ENCODE assay signal across 11 mouse cellular contexts in the genomic region with DNA sequence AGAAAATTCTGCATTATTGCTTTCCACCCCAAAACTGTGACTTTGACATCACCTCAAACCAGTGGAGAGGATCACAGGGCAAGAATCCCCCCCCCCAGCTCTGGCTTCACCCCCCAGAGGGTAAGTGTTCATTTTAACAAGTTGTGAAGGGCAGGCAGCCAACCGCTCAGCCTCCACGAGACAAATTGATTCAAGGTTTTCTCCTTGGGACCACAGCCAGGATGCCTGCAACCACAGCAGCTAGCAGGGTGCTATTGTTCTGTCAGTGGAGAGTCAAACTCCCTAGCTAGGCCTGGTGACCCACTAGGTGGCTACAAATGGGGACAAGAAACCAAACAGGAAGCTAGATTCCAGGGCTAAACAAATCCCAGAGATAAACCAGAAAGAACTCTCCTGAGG.
DNase-seq lines count a peak whose midpoint lies in the region; ATAC-seq lines count a peak whose summit lies in the region.
"Had no signal": no experiment of that assay in that cellular context is flagged by ENCODE, and none has a peak within 500 bp of the region (broad histone marks: within the 10 kb centered on the region; RNA-seq: fewer than 3 reads in every experiment).

No protein-coding gene starts in this region.

- 38% methylated on average over 2 of the region's 2 CpGs for WGBS in kidney, embryonic 15.5 days

- H3K4me2 ChIP-seq in kidney, embryonic 15.5 days, result no peak overlapping the region
- H3K4me2 ChIP-seq: stomach, embryonic 15.5 days had no signal

- H3K27me3 ChIP-seq in kidney, embryonic 15.5 days, result no peaks in the 10 kb centered on the region
- H3K27me3 ChIP-seq: megakaryocyte, embryonic 14.5 days; stomach, embryonic 15.5 days had no signal

- no peaks in the 10 kb centered on the region for H3K36me3 ChIP-seq in kidney, embryonic 15.5 days
- H3K36me3 ChIP-seq: stomach, embryonic 15.5 days had no signal

- ATAC-seq in kidney, embryonic 15.5 days (replicated peaks; ENCODE audit: low FRiP score), result no peak

- DNase-seq in cerebellum, postnatal 25 days, result peak; percentile 14 to 39
- DNase-seq in cerebellum, adult 11-12 months, result no peak
- peak; percentile 4 to 9 for DNase-seq in kidney, postnatal 36 days
- DNase-seq in adrenal gland, adult (ENCODE audit: inconsistent age in 2 of 2, low spot score in 1 of 2), result peak; percentile 77 to 93
- DNase-seq in heart, postnatal 10 days, result peak; percentile 36 to 47
- no peak for DNase-seq in embryo, embryonic 10.5 days (ENCODE audit: low spot score)
- DNase-seq in B cell, adult 2 months, result no peak
- DNase-seq: kidney, postnatal 14 days had no signal

- no peaks in the 10 kb centered on the region for H3K4me1 ChIP-seq in kidney, embryonic 15.5 days
- H3K4me1 ChIP-seq: megakaryocyte, embryonic 14.5 days; stomach, embryonic 15.5 days had no signal

- no peak overlapping the region for H3K4me3 ChIP-seq in kidney, embryonic 15.5 days (replicated peaks)
- H3K4me3 ChIP-seq: megakaryocyte, embryonic 14.5 days; stomach, embryonic 15.5 days had no signal

- no peaks in the 10 kb centered on the region for H3K9me3 ChIP-seq in kidney, embryonic 15.5 days (replicated peaks)
- H3K9me3 ChIP-seq: megakaryocyte, embryonic 14.5 days; stomach, embryonic 15.5 days had no signal

- intact Hi-C loops in heart, postnatal 10 days (cut with DNase I), result no loop called here

- no peak overlapping the region for H3K27ac ChIP-seq in kidney, embryonic 15.5 days
- H3K27ac ChIP-seq: stomach, embryonic 15.5 days had no signal

- H3K9ac ChIP-seq in kidney, embryonic 15.5 days, result no peak overlapping the region
- H3K9ac ChIP-seq: stomach, embryonic 15.5 days had no signal

Comparison
In these comparisons a context has a peak if more than half of its experiments do, and no peak if none do; other contexts are left out.
1. DNase-seq: peak in cerebellum, postnatal 25 days (2 of 2), kidney, postnatal 36 days (2 of 2), adrenal gland, adult (2 of 2) and heart, postnatal 10 days (2 of 2); none in cerebellum, adult 11-12 months (single experiment), embryo, embryonic 10.5 days (single experiment) and B cell, adult 2 months (0 of 2).